Mouse (Mus musculus) gonadal fat pad, adult 2 months (tissue): Measurements from ENCODE around the gene Iqch. TPM values are rescaled to one million over a fixed set of nuclear protein-coding genes. Genes with fewer than 3 reads are reported as not detected.
A peak's percentile ranks its signal among the peaks of the same experiment; 100 is the strongest.

Experiments used
- DNase-seq: peaks from one replicate; pipeline ENCODE4 v3.0.0-alpha.2; 2012; ENCODE audit warnings: low read depth
- polyA plus RNA-seq: library from polyadenylated mRNA; depleted of rRNA; stranded (reverse); fragments of >200 nt; gene quantifications from 2 replicates; pipeline ENCODE4 v1.2.3, GENCODE M21; 2012; rRNA removed

Gene Iqch
- polyA plus RNA-seq = 0.14 and 0.27 TPM in 2 replicates

DNA sequence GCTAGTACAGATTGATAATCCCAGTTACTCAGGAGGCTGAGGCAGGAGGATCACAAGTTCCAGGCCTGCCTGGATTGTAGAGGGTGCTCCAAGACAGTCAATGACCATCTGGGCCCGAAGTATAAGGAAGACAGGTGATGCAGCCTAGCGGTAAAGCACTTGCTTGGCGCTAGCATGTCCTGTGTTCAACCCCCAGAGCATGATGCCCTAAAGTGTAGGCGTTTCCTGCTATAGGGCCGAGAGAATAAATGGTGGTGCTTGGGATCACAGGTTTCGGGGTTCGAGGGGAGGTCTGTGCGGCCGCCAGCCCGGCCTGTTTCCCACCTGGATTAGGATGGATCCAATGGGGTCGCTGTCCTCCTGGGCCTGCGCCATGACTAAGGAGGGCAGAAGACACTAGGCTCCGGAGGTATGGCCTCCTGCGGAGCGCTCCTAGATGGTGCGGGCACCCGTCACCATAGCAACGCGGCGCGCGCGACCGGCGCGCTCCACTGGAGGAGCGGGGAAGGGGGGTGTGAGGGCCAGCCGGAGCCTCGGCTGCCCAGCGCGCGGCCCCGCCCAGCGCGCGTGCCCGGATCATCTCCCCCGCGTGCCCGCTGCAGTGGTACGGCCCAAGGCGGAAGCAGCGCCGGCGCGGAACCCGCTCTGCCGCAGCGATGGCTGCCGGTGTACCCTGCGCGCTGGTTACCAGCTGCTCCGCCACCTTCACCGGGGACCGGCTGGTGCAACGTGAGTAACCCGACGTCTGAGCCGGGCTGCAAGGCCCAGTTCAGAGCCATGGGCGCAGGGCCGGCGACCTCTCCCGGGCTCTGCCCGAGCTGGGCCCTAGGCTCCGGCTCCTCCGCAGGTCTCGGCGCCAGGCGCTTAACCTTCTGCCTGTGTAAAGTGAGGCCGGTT lies at the start of gene Iqch, which contains the start of gene Aagab:
TSS of gene Iqch (minus strand) at position 451 of the 897 bp plus-strand sequence.
TSS of gene Aagab (plus strand) at position 618 of the 897 bp plus-strand sequence.
- no peak for DNase-seq

DNA sequence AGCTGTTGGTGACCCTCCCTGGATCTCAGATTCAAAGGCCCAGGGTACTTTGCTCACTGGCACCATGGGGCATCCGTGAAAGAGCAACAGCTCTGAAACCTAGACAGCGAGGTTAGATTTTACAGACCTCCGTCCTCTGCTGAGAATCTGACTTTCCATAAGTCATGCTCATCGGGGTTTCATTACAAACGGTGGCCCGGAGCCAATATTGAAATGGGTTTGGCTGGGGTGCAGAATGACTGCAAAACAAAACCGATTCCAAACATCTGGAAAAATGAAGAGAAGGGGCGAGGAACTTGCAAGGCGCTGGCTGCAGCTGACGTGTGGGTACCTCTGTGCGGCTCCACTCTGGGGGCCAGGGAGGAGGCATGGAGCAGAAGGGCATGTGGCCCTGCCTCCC lies 49.3 kb upstream of the Iqch start:
- no peak for DNase-seq

DNA sequence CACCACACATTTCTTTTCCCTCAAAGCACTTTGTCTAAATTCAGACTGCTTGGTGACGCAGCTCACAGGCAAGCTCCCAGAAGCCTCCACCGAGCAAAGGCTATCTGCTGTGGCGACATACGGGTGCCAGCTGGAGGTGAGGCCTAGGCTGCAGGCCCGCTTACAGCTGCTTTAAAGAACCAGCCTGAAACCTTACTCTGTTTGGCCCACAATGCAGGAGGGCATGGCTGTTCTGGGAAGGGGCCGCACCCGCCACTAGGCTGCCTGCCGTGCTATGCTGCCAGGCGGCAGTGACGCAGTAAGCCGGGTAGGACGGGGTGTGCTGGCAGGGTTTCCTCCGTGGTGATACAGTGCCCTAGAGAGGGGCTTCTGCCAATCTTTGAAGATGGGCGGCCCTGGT lies 48.6 kb upstream of the Iqch start:
- no peak for DNase-seq

DNA sequence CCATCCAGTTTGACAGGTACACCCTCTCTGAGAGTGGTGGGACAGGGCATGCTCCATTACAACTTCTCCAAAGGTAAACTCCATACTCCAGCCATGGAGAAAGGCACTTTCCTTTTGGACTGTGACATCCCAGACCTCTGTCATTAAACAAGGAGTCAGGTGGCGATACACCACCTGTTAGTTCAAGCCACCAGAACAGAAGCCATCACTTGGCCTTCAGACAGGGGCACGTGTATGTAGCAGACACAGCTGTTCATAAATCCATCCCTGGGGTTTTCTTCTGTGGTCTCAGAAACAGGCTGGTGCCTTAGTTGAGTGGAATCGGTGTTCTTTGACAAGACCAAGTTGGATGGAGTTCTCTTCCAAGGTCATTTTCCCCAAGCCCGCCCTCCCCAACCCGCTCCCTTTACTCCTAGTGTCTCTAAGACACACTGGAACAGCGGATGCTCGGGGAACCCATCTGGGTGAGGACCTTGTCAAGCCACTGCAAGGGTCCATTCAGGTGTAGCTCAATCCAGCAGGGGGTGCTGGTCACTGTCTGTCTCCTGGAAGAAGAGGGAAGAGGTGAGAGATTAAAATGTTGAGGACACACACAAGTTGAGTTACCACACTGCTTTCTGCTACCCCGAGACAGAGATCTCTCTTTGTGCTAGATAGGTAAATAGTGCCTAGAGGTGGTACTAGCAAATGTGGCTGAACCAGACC lies 47.7 kb upstream of the Iqch start:
- DNase-seq = no peak

DNA sequence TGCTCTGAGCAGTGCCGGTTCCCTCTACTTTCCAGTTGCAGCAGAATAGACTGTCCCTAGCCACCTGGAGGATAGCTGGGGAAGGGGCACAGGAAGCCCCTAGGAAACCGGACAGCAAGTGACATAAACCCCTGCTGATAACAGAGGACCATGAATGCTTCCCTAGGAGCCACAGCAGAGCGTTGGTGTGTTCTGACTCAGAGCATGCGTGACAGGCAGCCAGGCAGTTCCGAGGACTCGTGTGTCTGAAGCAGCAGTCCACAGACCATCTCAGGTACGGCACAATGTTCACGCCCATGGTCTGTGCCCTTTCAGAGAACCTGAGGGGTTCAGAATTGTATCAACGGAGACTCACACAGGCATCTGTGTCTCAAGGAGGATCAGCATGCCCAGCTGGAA lies 46.2 kb upstream of the Iqch start:
- no peak for DNase-seq

DNA sequence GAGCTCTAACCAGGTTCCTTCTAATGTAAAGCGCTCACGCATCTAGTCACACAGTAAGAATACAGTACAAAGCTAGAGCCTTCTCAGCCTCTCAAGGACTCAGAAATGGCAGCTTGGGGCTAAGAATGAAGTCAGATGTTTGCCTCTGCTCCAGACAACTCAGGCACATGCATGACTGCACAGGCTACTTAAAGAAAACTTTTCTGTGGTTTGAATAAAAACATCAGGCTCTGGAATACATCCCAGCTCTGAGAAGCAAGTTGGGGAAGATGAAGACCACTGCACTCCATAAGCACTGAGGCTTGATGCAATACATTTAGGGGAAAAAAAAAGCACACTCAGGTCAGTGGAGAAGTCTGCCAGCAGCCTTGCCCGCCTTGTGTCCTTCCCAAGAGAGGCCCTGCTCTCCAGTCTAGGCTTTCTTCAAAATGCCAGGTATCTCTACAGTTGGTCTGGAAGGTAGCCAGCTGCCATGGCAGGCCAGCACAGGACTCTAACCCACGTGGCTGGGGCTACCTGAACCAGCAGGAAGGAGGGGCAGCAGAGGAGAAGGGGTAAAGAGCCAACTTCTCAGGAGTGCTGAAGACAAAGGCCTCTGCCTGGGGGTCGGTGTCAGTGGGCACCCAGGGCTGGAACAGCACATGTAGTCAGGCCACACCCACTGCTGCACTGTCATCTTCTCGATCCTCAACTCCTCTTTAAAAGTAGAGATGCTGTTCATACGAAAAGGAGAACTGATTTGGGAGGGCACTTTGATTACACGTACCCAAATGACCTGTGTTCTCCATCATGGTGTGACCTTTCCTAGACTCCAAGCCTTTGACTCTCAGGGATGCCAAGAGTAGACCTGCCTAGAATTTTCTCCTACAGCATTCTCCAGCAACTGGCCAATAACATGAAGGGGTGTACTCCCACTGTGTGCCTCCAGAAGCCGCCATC lies 45.6 kb upstream of the Iqch start:
- DNase-seq = no peak

DNA sequence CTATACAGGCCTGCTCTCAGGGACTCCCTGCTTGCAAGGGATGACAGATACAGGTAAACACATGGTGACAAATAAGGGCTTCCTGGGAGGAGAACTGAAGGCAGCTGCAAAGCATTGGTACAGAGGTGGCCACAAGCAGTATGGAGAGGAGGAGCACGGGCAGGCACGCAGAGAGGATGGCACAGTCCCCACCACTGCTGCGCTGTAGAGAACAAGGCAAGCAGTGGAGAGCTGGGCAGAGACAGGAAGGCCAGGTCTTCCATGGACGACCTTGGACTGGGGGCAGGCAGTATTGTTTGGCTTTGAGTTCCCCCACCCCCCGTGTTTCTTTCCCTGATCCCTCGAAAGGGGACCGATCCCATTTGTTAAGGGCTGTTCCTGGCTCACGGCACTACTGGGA lies 42.8 kb upstream of the Iqch start:
- no peak for DNase-seq

DNA sequence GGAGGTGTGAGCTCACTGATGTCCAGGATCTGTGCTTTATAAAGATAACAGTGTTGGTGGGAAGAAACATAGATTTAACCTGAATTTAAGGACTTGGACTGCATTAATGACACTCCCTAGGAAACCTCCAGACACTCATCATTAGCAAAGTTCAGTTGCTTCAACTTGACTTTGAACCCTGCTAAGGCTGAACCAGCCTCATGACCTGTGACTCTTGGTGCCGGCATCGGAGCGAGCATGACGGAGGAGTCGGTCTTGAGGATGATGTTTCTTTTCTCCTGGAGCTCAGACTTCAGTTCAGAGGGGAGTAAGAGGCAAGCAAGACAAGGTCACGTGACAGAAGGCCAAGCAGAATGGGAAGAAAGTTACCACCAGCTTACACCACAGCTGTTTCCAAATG lies 41.7 kb upstream of the Iqch start:
- no peak for DNase-seq

DNA sequence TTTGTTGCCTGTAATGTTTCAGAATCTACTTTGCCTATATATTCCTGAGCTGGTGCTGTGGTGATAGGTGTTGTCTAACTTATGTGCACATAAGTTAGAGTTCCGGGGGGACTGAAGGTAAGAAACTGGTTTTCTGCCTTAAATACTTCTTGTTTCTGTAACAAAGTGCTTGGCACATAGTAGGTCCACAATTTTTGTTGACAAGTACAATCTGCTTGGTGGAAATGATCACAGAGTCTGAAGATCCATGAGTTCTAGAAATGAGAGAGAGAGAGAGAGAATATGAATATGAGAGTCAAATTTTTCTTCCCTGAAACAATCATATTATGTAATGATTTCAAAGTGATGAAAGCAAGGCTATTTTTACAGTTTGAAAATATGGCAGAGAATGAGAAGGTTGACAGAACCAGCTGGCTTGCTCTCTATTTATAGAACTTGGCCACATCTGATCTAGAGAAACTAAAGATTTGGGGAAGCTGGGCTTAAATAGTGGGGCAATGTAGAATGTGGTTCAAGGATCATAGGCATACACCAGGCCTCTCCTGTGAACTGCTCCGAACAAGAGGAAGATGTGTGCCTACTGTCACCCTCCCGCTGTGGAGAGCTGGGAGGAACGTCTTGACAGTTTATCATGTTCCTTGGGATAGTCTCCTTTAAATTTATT lies 39.8 kb upstream of the Iqch start:
- DNase-seq = no peak

DNA sequence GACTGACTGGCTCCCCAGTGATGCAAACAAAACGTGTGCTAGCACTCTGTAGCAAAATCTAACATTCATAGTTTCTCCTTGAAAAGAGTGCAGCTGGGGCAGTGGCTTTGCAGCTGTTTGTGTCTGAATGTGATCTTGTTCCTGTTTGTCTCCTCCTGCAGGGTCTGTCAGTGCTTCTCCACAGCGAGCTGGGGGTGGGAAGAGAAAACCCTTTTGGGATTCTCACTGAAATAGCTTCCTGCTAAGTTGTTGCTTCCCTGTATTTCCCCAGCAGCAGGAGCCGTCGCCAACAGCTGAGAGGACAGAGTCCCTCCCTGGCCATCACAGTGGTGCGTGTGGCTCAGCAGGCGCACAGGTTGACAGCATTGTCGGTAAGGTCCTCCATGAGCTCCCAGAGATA lies 33.8 kb upstream of the Iqch start:
- DNase-seq = no peak

DNA sequence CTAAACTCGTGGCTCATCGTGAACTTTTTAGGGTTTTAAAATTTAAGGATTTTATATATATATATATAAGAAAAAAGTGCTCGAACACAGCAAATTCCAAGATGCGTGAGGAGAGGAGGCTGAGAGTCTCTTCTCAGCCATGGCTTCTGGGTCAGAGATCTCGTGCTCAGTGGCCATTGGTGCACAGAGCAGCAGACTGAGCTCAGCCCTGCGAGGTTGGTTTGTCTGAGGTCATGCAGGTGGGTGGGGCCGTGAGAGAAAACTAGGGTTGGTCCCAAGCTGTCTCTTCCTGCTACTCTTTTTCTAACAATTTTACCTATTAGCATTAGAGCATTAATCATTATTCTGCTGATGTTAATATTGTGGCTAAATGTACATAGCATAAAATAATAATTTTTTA lies 31.0 kb upstream of the Iqch start:
- no peak for DNase-seq

DNA sequence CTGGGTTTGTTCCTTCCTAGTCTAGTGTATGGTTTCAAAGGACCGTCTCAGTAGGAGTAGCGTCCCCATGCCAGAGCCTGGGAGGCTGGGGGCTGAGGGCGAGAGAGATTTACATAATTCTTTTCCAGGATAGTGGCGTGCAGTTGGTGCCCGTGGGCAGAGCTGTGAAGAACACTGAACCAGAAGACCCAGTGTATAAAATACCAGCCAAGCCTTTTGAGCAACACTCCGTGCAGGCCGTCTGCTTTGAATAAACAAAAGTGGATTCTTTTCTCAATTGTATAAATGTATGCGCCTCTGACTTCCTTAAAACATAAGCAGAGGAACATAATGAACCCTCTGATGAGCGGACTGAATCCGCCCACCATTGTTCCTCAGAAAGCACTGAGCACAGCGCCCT lies 30.6 kb upstream of the Iqch start:
- DNase-seq = no peak

DNA sequence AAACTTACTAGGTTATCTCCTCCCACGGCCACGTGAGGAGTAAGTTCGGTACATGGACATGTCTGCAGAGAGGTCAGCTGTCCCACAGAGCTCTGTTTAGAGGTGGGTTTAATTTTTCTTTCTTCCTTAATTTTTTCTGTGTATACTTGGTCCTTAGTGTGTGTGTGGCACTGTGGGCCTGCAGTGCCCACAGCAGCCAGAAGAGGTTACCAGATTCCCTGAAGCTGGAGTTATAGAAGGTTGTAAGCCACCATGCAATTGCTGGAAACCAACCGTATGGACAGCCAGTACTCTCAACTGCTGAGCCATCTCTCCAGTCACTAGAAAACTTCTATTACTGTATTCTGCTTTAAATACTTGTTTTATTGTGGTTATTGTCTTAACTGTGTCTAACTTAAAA lies 29.8 kb upstream of the Iqch start:
- no peak for DNase-seq

DNA sequence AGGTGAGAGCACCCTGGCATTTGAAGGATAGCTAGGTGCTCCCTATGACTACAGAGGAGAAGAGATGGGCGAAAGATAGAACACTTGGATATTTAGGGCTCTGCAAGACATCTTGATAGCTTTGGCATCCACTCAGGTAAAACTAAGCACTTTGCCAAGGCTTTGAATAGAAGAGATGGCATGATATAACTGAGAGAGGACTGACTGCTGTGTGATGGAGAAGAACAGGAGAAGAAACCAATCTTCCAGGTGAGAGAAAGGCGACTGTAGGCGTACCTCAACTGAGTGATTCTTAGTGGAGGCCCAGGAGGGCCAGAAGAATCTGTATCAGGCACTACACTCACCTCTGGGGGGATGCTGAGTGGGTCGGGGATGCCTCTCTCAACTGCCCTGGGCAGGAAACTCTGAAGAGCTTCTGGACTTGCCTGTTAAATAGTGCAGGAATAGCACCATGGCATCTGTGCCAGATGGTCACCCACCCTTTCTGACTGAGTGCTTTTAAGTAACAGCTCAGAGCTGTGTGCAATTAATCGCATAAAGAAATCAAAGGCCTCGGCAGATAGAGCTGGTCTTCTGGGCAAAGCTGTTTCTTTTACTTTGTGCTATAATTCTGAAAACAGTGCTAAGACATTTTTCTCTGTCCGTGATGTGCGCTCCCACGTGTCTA lies 22.9 kb upstream of the Iqch start:
- DNase-seq = no peak

DNA sequence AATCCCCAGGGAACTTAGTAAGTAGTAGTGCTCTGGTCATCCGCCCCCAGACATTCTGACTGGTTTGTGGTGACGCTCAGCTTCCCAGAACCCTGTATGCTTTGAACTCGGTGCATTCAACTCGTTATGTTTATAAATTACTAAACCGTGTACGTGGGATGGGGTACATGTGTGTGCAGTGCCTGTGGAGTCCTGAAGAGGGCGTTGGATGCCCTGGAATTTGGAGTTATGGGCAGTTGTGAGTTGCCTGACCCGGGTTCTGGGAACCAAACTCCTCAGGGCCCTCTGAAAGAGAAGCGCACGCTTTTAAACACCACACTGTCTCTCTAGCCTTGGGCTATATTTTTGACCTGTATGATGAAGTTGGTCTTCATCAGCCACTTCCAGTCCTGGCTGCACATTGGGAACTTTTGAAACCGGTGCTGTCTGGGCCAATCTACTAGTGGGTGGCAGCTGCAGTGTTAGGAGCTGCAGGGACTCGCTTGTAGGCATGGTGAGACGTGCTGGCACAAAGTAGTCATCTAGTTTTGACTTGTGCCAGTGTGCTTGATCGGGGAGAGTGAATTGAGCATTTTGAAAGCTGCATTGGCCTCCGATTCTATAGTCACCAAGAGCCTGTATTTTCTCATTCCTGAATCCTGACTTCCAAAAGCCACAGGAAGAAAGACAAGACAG lies 21.7 kb upstream of the Iqch start:
- peak; percentile 74 for DNase-seq

DNA sequence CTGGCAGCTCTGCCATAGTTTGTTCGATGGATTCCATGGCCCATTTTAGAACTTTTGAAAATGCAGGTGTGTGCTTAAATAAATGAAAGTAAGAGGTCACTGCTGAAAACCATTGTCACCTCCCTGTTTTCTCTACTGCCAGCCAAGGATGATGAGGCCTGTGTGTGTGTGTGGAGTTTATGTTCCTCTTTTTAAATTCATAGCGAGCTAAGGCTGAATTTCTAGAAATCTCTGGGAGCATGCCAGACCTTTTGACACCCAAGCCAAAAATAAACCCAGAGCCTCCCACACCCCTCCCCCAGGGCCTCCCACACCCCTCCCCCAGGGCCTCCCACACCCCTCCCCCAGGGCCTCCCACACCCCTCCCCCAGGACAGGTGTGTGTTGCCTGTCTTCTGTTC lies 15.7 kb upstream of the Iqch start:
- DNase-seq = no peak

DNA sequence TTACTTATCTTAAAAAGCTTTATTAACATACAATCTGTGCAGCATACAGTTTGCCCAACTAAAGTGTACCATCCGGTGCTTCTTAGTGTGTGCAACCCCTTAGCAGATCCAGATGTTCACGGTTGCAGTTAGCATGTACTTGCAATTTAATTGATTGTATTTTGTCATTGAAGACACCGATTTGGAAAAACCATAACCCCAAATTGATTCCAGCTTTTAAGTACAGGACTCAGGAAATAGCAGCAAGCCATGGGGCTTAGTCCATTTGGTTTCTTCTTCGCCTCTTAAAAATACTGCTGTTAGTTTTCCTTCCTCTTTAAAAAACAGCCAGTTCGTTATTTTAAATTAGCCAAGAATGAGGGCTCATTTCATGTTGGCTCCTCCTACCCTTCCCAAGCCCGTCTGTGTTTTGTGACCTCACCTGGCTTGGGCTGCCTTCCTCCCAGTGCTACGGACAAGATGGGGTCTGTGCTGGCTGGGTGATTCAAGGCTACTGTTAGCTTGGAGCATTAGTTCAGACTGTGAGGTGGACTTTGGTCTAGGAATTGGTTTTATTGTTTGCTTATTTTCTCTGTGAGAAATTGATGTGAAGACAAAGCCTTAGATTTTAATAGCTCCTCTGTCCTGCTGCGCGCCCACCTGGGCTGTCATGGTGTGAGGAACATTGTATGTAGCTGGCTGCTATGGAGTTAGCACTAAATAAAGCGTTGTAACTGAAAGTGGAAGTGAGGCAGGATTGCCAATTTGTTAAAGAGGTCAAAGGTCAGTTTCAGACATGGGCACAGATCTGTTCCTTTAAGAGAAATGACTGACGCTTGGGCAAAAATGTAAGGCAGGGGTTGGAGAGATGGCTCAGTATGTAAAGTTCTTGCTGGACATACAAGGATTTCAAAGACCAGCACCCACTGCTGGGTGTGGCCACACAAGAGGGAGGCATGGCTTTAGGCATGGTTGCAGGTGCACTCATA lies 12.0 kb upstream of the Iqch start:
- DNase-seq = no peak

DNA sequence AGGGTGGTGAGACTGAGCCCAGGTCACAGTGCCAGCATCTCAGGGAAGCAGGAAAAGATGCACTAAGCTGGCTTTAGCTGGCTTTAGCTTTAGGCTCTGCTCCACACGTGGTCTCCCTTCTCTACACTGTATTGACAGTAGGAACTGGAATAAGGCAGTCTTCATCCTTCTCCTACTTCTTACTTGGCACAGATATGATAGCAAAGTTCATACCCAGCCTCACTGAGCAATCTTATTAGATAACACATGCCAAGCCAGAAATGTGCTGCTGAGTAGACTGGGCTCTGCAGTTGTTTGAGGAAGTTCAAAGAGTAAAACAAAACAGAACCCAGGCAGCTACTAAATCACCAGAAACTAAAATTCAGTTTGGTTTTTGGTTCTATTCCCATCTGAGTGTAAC lies 11.3 kb upstream of the Iqch start:
- no peak for DNase-seq
